Mouse (Mus musculus): ENCODE measurements around the gene Pde4d. TPM values are rescaled to one million over a fixed set of nuclear protein-coding genes. Genes with fewer than 3 reads are reported as not detected.

Pde4d gene
- total and polyA plus RNA-seq, 3 experiments, result 18.5 to 18.8 TPM; not detected in 1

DNA sequence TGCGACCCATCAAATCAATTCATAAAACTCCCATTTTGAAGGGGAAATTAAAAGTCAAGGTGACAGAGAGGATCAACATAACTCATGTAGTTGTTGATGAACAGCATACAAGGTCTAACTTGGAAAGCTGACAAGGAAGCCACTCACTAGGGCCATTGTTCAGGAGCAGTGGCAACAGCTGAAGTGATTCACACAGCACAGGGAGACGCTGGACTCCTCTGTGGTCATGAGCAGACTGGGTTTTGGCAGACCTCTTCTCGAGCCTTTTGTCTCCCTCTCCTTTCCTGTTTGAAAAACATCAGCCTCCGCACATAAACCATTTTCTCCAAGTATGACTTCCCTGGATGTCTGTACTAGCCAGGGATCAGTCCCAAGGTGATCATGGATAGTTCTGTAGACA is 1094.9 kb downstream of the Pde4d start:
- H3K27ac ChIP-seq (ENCODE audit: control insufficient read depth, low read depth, low read length), result no peak overlapping the region
- H3K4me3 ChIP-seq (ENCODE audit: control insufficient read depth in 1 of 2, insufficient read depth in 1 of 2, low read depth in 2 of 2, low read length in 2 of 2), result no peak overlapping the region
- H3K27me3 ChIP-seq (ENCODE audit: control insufficient read depth in 1 of 2, insufficient read depth in 2 of 2, low read length in 2 of 2), result peaks cover 5 to 6% of the 10 kb centered on the region in 2 experiments
- H3K79me2 ChIP-seq (ENCODE audit: control insufficient read depth, insufficient read depth, low read length, poor library complexity), result no peaks in the 10 kb centered on the region
- no peak for DNase-seq (ENCODE audit: low read depth, low spot score)
- H3K36me3 ChIP-seq (ENCODE audit: control insufficient read depth in 1 of 2, insufficient read depth in 2 of 2, low read length in 2 of 2), result peaks cover 0 to 2% of the 10 kb centered on the region in 2 experiments; a peak in 2 of 4 replicates
- TF ChIP-seq MYB (IDR thresholded peaks at IDR 0.05; ENCODE audit: low read depth, low read length) (no peak), GABPA (IDR thresholded peaks at IDR 0.05; ENCODE audit: low read depth, low read length) (no peak), ELF1 (IDR thresholded peaks at IDR 0.05; ENCODE audit: low read depth, low read length) (no peak), UBTF (IDR thresholded peaks at IDR 0.05; ENCODE audit: borderline replicate concordance, insufficient read depth, low read depth, low read length) (no peak), RAD21 (IDR thresholded peaks at IDR 0.05; ENCODE audit: low read depth, low read length) (no peak), CHD1 (IDR thresholded peaks at IDR 0.05; ENCODE audit: low read depth, low read length) (no peak), ETS1 (IDR thresholded peaks at IDR 0.05; ENCODE audit: low read depth, low read length) (no peak), MXI1 (IDR thresholded peaks at IDR 0.05; ENCODE audit: low read depth, low read length) (no peak), ZC3H11A (IDR thresholded peaks at IDR 0.05; ENCODE audit: low read depth, low read length) (no peak), NELFE (IDR thresholded peaks at IDR 0.05; ENCODE audit: low read depth, low read length) (no peak), TCF12 (IDR thresholded peaks at IDR 0.05; ENCODE audit: low read depth, low read length) (no peak), ZKSCAN1 (IDR thresholded peaks at IDR 0.05; ENCODE audit: low read depth, low read length) (no peak), MAX (IDR thresholded peaks at IDR 0.05; ENCODE audit: low read length) (no peak), HCFC1 (IDR thresholded peaks at IDR 0.05; ENCODE audit: low read depth, low read length) (no peak)
- H3K9me3 ChIP-seq (replicated peaks; ENCODE audit: insufficient read depth, low read length), result no peaks in the 10 kb centered on the region
- H3K4me1 ChIP-seq (ENCODE audit: control insufficient read depth in 1 of 2, insufficient read depth in 2 of 2, low read length in 2 of 2), result peaks cover 3% of the 10 kb centered on the region in 2 experiments; a peak in 2 of 4 replicates
- no peak overlapping the region for H3K9ac ChIP-seq (ENCODE audit: control insufficient read depth, low read depth, low read length, poor library complexity, severe bottlenecking)

DNA sequence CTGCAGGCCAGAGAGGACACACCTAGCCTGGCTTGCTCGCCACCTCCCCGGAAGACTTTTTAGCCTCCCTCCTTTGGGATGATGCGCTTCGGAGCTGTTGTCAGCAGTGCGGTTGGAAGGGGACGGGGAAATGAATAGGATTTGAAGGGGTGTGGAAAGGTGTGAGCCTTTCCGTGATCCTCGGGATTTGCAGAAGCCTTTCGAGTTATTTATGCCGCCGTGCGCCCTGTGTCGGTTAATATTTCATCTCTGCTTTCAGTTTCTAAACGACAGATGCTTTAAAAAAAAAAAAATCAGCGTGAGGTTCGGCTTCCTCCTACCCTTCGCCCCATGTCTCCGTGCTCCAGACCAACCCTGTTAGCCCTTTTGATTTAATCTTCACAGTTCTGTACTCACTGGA is 1096.6 kb downstream of the Pde4d start:
- Histone ChIP-seq H3K27me3 (ENCODE audit: control insufficient read depth in 1 of 2, insufficient read depth in 2 of 2, low read length in 2 of 2) (peaks cover 2 to 6% of the 10 kb centered on the region in 2 experiments; a peak in 3 of 4 replicates), H3K4me1 (ENCODE audit: control insufficient read depth in 1 of 2, insufficient read depth in 2 of 2, low read length in 2 of 2) (peaks cover 0 to 3% of the 10 kb centered on the region in 2 experiments; a peak in 1 of 4 replicates), H3K79me2 (ENCODE audit: control insufficient read depth, insufficient read depth, low read length, poor library complexity) (no peaks in the 10 kb centered on the region), H3K9ac (ENCODE audit: control insufficient read depth, low read depth, low read length, poor library complexity, severe bottlenecking) (no peak overlapping the region), H3K36me3 (ENCODE audit: control insufficient read depth in 1 of 2, insufficient read depth in 2 of 2, low read length in 2 of 2) (peaks cover 0 to 2% of the 10 kb centered on the region in 2 experiments; a peak in 2 of 4 replicates), H3K27ac (ENCODE audit: control insufficient read depth, low read depth, low read length) (no peak overlapping the region), H3K9me3 (replicated peaks; ENCODE audit: insufficient read depth, low read length) (no peaks in the 10 kb centered on the region), H3K4me3 (ENCODE audit: control insufficient read depth in 1 of 2, insufficient read depth in 1 of 2, low read depth in 2 of 2, low read length in 2 of 2) (no peak overlapping the region)
- no peak for DNase-seq (ENCODE audit: low read depth, low spot score)
- TF ChIP-seq POLR2A (IDR thresholded peaks at IDR 0.05; ENCODE audit: control insufficient read depth in 1 of 2, insufficient read depth in 1 of 2, low read depth in 1 of 2, low read length in 2 of 2, poor library complexity in 1 of 2) (no peak), MYC (IDR thresholded peaks at IDR 0.05; ENCODE audit: low read depth, low read length) (no peak), ETS1 (IDR thresholded peaks at IDR 0.05; ENCODE audit: low read depth, low read length) (no peak), POLR2AphosphoS5 (IDR thresholded peaks at IDR 0.05; ENCODE audit: borderline replicate concordance, low read depth, low read length) (no peak), ELF1 (IDR thresholded peaks at IDR 0.05; ENCODE audit: low read depth, low read length) (no peak), MYB (IDR thresholded peaks at IDR 0.05; ENCODE audit: low read depth, low read length) (no peak), NRF1 (IDR thresholded peaks at IDR 0.05; ENCODE audit: insufficient read depth, low read depth, low read length, poor library complexity, severe bottlenecking) (no peak)

Data from MEL (cell line).